Mouse (Mus musculus) myocyte (in vitro differentiated cells): Measurements from ENCODE around the gene Abcc10. TPM values are rescaled to one million over a fixed set of nuclear protein-coding genes. Genes with fewer than 3 reads are reported as not detected.

Experiments
- H3K27me3 ChIP-seq: one replicate; pipeline ENCODE4 v1.6.1; 2011; ENCODE audit not compliant: control insufficient read depth, insufficient read depth, insufficient read length
- H3K36me3 ChIP-seq: one replicate; pipeline ENCODE4 v1.6.1; 2011; ENCODE audit not compliant: control insufficient read depth, insufficient read depth
- H3K4me2 ChIP-seq: one replicate; pipeline ENCODE4 v1.6.1; 2011; ENCODE audit warnings: low read depth, control low read depth
- H3K4me3 ChIP-seq: one replicate; pipeline ENCODE4 v1.5.1; 2011; ENCODE audit warnings: mild to moderate bottlenecking, control low read depth, moderate library complexity
- H3K79me2 ChIP-seq: one replicate; pipeline ENCODE4 v1.6.1; 2011; ENCODE audit not compliant: control insufficient read depth, insufficient read depth
- H3ac ChIP-seq: one replicate; pipeline ENCODE4 v1.6.1; 2011; ENCODE audit not compliant: control insufficient read depth, insufficient read length
- CEBPB ChIP-seq: IDR thresholded peaks from 2 replicates; pipeline ENCODE4 v1.6.1; 2011; ENCODE audit warnings: mild to moderate bottlenecking, moderate library complexity; ENCODE audit not compliant: poor library complexity, insufficient read depth, severe bottlenecking
- MAX ChIP-seq: IDR thresholded peaks from one replicate; pipeline ENCODE4 v1.6.1; 2011; ENCODE audit warnings: low read depth, mild to moderate bottlenecking, control low read depth
- MYOD1 ChIP-seq, 3 experiments: IDR thresholded peaks; one replicate each; pipeline ENCODE4 v1.6.1; 2011; ENCODE audit warnings: control low read depth in 2 of 3, low read depth in 2 of 3, mild to moderate bottlenecking in 2 of 3, moderate library complexity in 1 of 3; ENCODE audit not compliant: insufficient read length in 2 of 3, control insufficient read depth in 1 of 3
- MYOG ChIP-seq, 3 experiments: IDR thresholded peaks; one replicate each; pipeline ENCODE4 v1.6.1; 2011; ENCODE audit warnings: control low read depth in 2 of 3, low read depth in 2 of 3, mild to moderate bottlenecking in 2 of 3; ENCODE audit not compliant: insufficient read length in 2 of 3, control insufficient read depth in 1 of 3, insufficient read depth in 1 of 3
- POLR2A ChIP-seq: IDR thresholded peaks from one replicate; pipeline ENCODE4 v1.6.1; 2011; ENCODE audit warnings: low read depth, mild to moderate bottlenecking, control low read depth, moderate library complexity; ENCODE audit not compliant: insufficient read length
- POLR2AphosphoS2 ChIP-seq: IDR thresholded peaks from one replicate; pipeline ENCODE4 v1.6.1; 2011; ENCODE audit warnings: low read depth, control low read depth; ENCODE audit not compliant: insufficient read length
- REST ChIP-seq: IDR thresholded peaks from one replicate; pipeline ENCODE4 v1.6.1; 2011; ENCODE audit warnings: mild to moderate bottlenecking, control low read depth, moderate library complexity; ENCODE audit not compliant: insufficient read depth, insufficient read length
- SRF ChIP-seq: IDR thresholded peaks from one replicate; pipeline ENCODE4 v1.6.1; 2011; ENCODE audit warnings: low read depth; ENCODE audit not compliant: control insufficient read depth, insufficient read length
- TCF12 ChIP-seq: IDR thresholded peaks from one replicate; pipeline ENCODE4 v1.6.1; 2011; ENCODE audit warnings: mild to moderate bottlenecking, control low read depth; ENCODE audit not compliant: poor library complexity, insufficient read depth, severe bottlenecking
- TCF3 ChIP-seq: IDR thresholded peaks from one replicate; pipeline ENCODE4 v1.6.1; 2011; ENCODE audit warnings: low read depth, control low read depth; ENCODE audit not compliant: insufficient read length
- USF1 ChIP-seq: IDR thresholded peaks from one replicate; pipeline ENCODE4 v1.6.1; 2011; ENCODE audit warnings: low read depth, mild to moderate bottlenecking, control low read depth, moderate library complexity
- polyA plus RNA-seq: library from polyadenylated mRNA; unstranded; fragments of >200 nt; fragmentation: generic; extraction: Trizol; gene quantifications from one replicate; pipeline ENCODE4 v1.2.1, GENCODE M21; 2012; ENCODE audit warnings: missing spikeins

Gene Abcc10
- polyA plus RNA-seq, 1 experiment = 4.6 TPM

GRCm38 (mm10) chr17:46265918-46266618, 62.1 kb downstream of the Abcc10 start:
- Histone ChIP-seq H3K27me3 (no peaks in the 10 kb centered on the region), H3K4me3 (no peak overlapping the region), H3K4me2 (peak overlapping the region; percentile 22), H3K36me3 (peaks cover 22% of the 10 kb centered on the region), H3ac (no peak overlapping the region), H3K79me2 (peaks cover 29% of the 10 kb centered on the region)
- TF ChIP-seq POLR2A (no peak), REST (no peak), POLR2AphosphoS2 (peak; percentile 27), MYOG (IDR thresholded peaks at IDR 0.05; ENCODE audit: control insufficient read depth in 1 of 3, insufficient read depth in 1 of 3, insufficient read length in 2 of 3, low read depth in 2 of 3) (peak in 2 of 3 experiments; percentile 33 to 86), MYOD1 (IDR thresholded peaks at IDR 0.05; ENCODE audit: control insufficient read depth in 1 of 3, insufficient read length in 2 of 3, low read depth in 2 of 3) (peak in 1 of 3 experiments; percentile 67)

- Histone ChIP-seq H3K4me3 (no peak overlapping the region), H3K36me3 (peaks cover 22% of the 10 kb centered on the region), H3K27me3 (no peaks in the 10 kb centered on the region), H3ac (no peak overlapping the region), H3K4me2 (no peak overlapping the region), H3K79me2 (peaks cover 29% of the 10 kb centered on the region)
- TF ChIP-seq MYOG (IDR thresholded peaks at IDR 0.05; ENCODE audit: control insufficient read depth in 1 of 3, insufficient read depth in 1 of 3, insufficient read length in 2 of 3, low read depth in 2 of 3) (no peak), TCF12 (no peak), MYOD1 (IDR thresholded peaks at IDR 0.05; ENCODE audit: control insufficient read depth in 1 of 3, insufficient read length in 2 of 3, low read depth in 2 of 3) (no peak), SRF (no peak), USF1 (no peak), MAX (no peak), POLR2A (no peak), CEBPB (no peak)
Measured at GRCm38 (mm10) chr17:46265502-46265901, 62.6 kb downstream of the Abcc10 start.

- Histone ChIP-seq H3ac (no peak overlapping the region), H3K27me3 (no peaks in the 10 kb centered on the region), H3K4me3 (no peak overlapping the region), H3K4me2 (no peak overlapping the region), H3K36me3 (peaks cover 22% of the 10 kb centered on the region), H3K79me2 (peaks cover 17% of the 10 kb centered on the region)
- TF ChIP-seq TCF12 (no peak), TCF3 (no peak), POLR2AphosphoS2 (no peak), MAX (no peak), CEBPB (no peak)
Measured at GRCm38 (mm10) chr17:46262201-46262694, 65.9 kb downstream of the Abcc10 start.

GRCm38 (mm10) chr17:46259675-46260074, 68.5 kb downstream of the Abcc10 start:
- Histone ChIP-seq H3K27me3 (no peaks in the 10 kb centered on the region), H3K4me2 (no peak overlapping the region), H3K36me3 (peaks cover 17% of the 10 kb centered on the region), H3K79me2 (peaks cover 5% of the 10 kb centered on the region), H3K4me3 (no peak overlapping the region), H3ac (no peak overlapping the region)
- TF ChIP-seq SRF (no peak), USF1 (no peak), POLR2AphosphoS2 (peak; percentile 8), MYOG (IDR thresholded peaks at IDR 0.05; ENCODE audit: control insufficient read depth in 1 of 3, insufficient read depth in 1 of 3, insufficient read length in 2 of 3, low read depth in 2 of 3) (no peak)

- TF ChIP-seq POLR2A = peak; percentile 11
- no peak for TF ChIP-seq TCF12
- TF ChIP-seq POLR2AphosphoS2 = peak; percentile 52
- Histone ChIP-seq H3K4me3 (no peak overlapping the region), H3K4me2 (no peak overlapping the region), H3K27me3 (no peaks in the 10 kb centered on the region), H3K79me2 (no peaks in the 10 kb centered on the region), H3K36me3 (peaks cover 10% of the 10 kb centered on the region), H3ac (no peak overlapping the region)
Measured at GRCm38 (mm10) chr17:46258279-46259053, 69.7 kb downstream of the Abcc10 start.
